Mouse (Mus musculus) embryo, embryonic 11 days (tissue): ENCODE data around the gene Gipr.

Experiments used
- DNase-seq: peaks from one replicate; pipeline ENCODE4 v3.0.0-alpha.2; 2015

The Gipr gene

DNA sequence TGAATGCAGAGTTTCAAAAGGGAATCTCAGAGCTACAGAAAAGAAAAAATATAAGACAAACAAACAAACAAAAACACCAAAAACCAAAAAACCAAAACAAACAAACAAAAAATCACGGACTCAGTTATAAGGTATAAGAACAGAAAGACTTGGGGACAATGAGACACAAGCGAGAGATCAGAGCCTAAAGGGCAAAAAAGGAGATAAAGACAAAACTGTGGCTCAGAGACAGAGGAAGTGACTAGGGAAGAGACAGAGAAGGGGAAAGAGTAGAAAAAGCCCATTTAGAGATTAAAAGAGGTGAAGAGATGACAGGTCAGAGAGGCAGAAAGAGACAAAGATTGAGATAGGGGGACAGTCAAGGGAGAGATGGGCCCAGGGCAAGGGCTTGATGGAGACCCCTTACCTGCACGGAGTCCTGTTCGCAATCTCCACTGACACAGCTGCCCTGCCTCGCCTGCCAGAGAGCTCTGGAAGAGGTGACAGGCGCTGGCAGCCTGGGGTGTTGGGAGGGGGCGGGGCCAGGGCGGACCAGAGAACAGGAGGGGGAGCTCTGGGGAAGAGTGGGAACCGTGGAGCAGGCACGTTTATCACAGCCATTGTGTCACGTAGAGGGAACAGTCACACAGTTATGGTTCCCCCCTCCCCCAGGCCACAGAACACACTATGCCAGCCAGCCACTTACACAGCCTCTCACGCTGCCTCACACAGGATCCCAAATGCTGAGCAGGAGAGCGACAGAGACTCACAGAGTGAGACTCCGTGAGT, at the start of gene Gipr:
Gene Gipr, minus strand, starts transcription at position 472 of the 768 bp plus-strand sequence.
- DNase-seq = peak; percentile 31

- DNase-seq = no peak
Observed at GRCm38 (mm10) chr7:19214940-19215339, 49.0 kb upstream of the Gipr start.

DNA sequence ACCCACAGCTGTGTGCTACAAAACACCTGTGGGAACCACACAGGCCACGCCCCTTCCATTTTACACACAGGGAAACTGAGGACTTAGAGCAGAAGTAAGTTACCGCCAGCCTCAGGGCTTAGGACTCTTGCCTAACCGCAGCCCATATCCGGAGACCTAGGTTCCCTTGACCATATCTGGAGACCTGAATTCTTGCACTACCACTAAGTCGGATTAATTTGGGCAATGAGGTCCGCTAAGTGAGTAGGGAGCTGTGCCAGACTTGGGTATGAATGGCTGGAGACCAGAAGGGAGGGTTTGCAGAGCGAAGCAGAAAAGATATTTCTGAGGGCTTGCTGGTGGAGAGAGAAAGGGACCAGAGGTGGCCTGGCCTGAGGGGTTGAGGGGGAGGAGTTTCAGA, 48.4 kb upstream of the Gipr start:
- DNase-seq = no peak

GRCm38 (mm10) chr7:19213385-19213784, 47.5 kb upstream of the Gipr start:
- DNase-seq = no peak

- DNase-seq = peak; percentile 76
Observed at GRCm38 (mm10) chr7:19211996-19212755, 46.2 kb upstream of the Gipr start, which contains the start of gene Gpr4. Gpr4 (plus strand) TSS chr7:19212538.

DNA sequence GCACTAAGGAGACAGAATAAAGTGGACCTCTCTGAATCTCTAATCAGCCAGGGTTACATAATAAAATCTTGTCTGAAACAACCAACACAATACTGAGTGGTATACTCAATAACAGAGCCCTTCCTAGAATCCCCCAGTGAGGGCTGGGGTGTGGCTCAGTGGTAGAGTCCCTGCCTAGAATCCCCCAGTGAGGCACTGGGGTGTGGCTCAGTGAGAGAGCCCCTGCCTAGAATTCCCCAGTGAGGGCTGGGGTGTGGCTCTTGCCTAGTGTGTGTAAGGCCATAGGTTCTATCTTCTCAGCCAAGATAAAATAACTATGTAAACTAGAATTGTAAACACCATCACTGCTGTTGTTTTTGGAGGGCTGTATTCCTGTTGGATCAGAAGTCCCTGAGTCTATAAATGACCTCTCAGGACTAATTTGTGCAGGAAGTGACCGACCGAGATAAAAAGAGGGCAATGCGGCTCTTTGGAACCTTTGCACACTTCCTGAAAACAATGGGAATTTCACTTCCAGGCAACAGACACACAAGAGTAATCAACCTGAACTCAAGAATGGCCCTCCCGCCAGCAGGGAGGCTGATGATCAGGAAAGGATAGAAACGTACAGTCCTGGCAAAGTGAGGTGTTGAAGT, 45.2 kb upstream of the Gipr start:
- no peak for DNase-seq

DNA sequence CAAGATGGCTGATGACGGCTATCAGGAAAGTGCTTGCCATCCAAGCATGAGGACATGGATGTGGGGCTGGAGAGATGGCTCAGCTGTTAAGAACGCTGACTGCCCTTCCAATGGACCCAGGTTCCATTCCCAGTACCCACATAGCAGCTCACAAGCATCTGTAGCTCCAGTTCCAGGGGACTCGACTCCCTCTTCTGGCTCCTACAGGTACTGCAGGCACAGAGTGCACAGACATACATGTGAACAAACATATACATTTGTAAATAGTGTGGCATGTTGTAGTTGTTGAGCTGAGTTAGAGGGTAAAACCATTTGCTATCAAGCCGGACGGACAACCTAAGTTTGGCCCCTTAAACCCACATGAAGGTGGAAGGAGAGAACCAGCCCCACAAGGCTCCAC, 44.1 kb upstream of the Gipr start:
- no peak for DNase-seq

DNA sequence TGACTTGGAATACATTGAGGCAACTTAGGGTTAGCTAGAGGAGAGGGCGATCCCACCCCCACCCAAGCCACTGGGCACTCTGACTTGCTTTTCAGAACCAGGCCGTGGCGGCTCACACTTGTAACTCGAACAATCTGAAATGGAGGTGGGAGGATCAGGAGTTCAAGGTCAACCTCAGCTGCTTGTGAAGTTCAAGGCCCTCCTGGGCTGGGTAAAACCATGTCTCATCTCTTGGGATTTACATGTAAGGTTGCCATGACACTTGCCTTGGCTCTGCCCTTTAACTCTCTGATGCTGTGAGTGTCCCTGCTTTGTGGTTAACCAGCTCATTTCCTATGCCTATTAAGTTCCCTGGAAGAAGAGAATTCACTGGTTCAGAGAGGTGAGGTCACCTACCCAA, 43.6 kb upstream of the Gipr start:
- no peak for DNase-seq

- DNase-seq = peak; percentile 67
Observed at GRCm38 (mm10) chr7:19208944-19209472, 43.1 kb upstream of the Gipr start.

- DNase-seq = no peak
Observed at GRCm38 (mm10) chr7:19208201-19208910, 42.4 kb upstream of the Gipr start.

- no peak for DNase-seq
Observed at GRCm38 (mm10) chr7:19202065-19202850, 36.3 kb upstream of the Gipr start.

DNA sequence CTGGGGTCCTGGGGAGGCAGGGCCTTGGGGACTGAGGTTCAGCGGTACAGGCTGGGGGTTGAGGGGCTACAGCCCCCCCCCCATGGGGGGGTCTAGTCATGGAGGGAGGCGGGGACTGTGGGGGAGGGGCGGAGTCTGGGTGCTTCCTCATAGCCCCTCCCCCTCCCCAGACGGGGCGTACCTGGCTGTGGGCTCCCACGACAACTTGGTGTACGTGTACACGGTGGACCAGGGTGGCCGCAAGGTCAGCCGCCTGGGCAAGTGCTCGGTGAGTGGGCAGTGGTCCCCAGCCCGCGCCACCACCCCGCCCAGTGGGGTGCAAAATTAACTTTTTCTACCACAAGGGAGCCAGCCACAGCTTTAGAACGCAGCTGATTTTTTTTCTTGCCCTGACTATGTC, 35.7 kb upstream of the Gipr start:
- DNase-seq = no peak

DNA sequence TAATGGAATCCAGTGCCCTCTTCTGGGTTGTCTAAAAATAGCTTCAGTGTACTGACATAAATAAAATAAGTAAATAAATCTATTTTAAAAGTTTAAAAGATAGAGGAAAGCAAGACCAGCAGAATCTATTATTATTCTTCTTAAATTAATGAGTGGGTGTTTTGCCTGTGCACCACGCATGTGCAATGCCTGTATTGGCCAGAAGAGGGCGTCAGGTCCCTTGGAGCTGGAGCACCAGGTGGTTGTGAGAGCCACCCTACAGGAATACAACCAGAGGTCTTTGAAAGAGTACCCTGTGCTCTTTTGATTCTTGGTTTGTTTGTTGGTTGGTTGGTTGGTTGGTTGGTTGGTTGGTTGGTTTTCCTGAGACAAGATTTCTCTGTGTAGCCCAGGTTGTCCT, 32.1 kb upstream of the Gipr start:
- DNase-seq = no peak

DNA sequence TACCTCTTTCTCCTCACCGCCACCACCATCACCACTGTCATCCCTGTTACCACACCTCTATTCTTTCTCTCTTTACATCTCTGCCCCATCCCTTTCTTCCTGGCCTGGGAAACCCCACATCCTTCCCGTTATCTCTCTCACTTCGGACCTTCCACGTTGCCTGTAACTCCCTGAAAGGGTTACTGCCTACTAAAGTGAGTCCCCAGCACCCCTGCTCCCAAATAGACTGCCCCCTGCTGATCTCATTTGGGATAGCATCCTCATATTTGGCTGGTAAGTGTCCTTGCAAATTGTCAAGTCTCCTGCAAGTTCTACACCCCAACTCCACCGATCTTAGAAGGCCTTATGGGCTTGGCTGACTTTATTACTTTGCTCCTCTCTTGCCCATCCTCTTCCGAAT, 30.7 kb upstream of the Gipr start:
- DNase-seq = peak; percentile 30

- no peak for DNase-seq
Observed at GRCm38 (mm10) chr7:19194676-19195075, 28.7 kb upstream of the Gipr start.

DNA sequence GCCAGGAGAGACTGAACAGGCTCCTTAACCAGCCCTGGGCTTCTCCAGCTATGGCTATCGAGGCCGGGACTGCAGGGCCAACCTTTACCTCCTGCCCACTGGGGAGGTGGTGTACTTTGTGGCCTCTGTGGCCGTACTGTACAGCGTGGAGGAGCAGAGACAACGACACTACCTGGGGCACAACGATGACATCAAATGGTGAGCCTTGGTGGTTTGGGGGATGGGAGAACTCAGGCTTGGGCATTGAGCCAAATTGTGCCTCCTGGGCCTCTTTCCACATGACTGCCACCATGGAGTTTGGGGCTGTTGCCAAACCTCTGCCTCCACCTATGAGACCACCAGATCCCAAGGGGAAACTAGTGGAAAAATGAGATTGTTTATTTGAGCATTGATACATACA, 18.8 kb upstream of the Gipr start:
- DNase-seq = no peak

DNA sequence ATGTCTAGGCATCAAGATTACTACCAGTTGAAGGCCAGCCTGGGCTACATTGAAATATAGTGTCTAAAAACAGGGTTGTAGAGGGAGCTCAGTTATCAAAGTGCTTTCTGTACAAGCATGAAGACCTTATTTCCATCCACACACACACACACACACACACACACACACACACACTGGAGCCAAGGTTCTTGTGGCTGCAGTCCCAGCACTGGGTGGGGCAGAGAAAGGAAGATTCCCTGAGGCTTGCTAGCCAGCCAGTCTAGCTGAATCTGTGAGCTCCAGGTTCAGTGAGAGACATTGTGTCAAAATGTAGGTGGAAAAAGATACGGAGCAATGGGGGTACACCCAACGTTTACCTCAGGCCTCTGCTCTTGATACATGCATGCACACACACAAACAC, 18.3 kb upstream of the Gipr start:
- DNase-seq = no peak

DNA sequence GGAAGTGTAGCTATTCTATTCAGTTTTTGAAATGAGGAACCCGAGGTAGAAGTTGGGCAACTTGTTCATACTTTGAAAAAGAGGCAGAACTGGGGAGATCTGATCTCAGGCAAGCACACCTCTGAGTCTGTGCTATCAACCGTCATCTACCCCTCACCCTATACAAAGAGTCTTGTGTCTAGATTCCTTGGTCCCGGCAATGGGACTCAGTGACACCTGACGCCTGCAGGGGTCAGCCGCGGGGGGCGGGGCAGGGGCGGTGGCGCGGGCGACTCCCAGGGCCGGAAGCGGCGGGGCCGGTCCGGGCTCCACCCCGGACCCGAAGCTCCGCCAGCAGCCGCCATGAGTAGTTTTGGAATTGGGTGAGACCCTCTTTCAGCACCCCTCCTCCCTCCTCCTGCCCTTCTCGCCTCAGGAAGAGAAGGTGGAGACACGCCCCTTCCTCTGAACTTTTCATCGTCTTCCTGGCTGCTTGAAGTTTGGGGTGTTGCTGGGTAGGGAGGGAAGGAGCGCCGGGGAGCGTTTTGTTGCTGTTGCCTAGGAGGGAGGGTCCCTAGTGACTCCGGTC, 15.0 kb upstream of the Gipr start:
- DNase-seq = peak; percentile 79

- no peak for DNase-seq
Observed at GRCm38 (mm10) chr7:19179936-19180335, 14.0 kb upstream of the Gipr start.

GRCm38 (mm10) chr7:19179173-19179572, 13.2 kb upstream of the Gipr start:
- peak; percentile 90 for DNase-seq

GRCm38 (mm10) chr7:19178443-19179092, 12.6 kb upstream of the Gipr start:
- DNase-seq = peak; percentile 81
